Mouse (Mus musculus) kidney, postnatal 14 days (tissue): ENCODE results near the gene 1700028K03Rik.

Experiments
- DNase-seq: peaks from one replicate; pipeline ENCODE4 v3.0.0; 2022; ENCODE audit warnings: mixed read lengths

1700028K03Rik gene

DNA sequence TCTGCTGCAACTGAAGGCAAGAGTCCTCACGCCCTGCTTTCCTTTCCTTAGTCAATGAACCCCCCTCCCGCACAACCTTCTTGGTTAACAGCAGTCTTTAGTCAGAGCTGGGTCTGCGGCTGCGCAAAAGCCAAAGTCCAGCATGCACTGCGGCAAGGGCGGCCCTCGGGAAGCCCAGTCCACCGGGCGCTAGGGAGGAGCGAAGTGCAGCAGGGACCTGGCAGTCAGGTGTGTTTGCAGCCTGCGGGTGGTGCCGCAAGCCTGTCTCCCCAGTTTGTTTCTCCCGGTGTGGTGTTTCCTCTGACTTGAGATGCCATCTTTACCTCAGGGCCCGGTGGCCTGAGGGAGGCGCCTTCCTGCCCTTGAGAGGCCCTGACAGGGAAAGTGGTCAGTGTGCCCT lies at the start of gene 1700028K03Rik:
Gene 1700028K03Rik (plus strand): TSS at position 129 of the 400 bp plus-strand sequence.
- no peak for DNase-seq

DNA sequence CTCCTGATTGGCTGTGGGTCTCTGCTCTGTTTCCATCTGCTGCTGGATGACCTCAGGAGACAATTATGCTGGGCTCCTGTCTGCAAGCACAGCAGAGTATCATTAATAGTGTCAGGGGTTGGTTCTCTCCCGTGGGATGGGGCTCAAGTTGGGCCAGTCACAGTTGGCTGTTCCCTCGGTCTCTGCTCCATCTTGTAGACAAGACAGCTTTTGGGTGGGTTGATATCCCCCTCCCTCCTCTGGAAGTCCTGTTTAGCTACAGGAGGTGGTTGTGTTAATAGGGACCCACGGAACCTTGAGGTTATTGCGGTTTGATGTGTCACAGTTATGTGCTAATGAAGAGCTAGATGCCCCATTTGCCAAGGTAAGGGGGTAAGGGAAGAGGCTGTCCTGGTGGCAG lies 45.5 kb upstream of the 1700028K03Rik start:
- no peak for DNase-seq

DNA sequence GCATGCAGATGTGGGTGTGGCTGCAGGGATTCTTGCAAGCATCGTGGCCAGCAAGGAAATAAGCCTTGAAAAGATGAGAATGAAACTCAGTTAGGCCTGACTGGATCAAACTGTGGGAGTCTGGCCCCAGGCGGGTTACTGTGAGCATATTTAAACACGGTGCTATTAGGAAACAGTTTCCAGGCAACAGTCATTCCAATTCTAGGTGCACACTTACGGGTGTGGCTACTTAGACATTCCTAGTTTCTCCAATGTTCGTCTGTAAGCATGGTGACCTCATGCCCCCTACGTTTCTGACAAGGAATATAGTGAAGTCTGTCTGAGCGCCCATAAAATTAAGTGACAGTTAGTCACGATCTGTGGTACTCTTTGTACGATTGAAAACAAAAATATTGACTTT lies 43.5 kb upstream of the 1700028K03Rik start:
- no peak for DNase-seq

DNA sequence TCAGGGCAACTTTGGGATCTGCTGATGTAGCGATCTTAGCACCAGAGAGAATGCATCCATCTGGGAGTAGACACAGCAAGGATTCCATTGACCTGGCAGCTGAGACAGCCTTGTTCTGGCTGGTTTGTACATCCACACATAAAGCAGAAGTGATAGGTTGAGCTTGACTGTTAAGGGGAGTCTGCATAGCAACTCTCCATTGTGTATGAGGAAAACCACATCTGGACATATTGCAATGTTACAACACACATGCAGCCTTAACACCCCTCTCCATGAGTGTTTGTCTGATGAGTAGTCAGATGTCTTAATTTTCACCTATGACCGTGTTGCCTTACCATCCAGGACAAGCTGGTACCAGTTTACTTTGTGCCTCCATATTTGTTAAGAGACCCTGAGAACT lies 42.0 kb upstream of the 1700028K03Rik start:
- no peak for DNase-seq

DNA sequence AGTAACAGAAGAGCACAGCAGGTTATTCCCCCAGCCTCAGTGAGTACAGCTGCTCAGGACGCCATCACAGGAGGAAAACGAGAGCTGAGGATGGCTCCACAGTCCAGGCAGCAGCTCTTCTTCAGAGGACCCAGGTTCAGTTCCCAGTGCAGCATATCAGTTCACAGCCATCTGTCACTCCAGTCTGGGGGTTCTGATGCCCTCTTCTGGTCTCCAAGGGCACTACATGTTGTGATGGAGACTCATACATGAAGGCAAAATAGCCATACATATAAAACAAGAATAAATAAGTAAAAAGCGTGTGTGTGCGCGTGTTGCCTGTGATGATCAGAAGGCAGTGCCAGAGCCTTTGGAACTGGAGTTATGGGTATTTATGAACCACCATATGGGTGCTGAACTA lies 39.8 kb upstream of the 1700028K03Rik start:
- no peak for DNase-seq

DNA sequence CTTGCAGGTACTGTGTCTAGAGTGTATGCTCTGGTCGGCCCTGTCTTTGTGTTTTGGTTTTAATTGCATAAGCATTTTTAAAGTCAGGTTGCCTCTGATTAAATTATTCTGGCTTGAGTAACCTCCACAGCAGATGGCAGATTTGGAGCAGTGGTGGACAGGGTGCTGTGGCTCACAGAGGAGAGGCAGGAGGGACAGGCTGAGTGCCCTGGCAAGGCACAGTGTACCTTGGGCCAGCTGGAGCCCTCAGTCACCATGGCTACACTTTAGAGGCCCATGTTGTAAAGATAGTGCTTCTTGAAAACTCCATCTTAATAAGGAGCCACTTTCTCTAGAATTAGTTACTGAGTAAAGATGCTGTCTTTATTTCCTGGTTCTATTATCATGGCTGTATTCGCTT lies 38.5 kb upstream of the 1700028K03Rik start:
- DNase-seq, result no peak

- DNase-seq, result no peak
These were observed 36.7 kb upstream of the 1700028K03Rik start for GRCm38 (mm10) chr5:107497519-107498501.

DNA sequence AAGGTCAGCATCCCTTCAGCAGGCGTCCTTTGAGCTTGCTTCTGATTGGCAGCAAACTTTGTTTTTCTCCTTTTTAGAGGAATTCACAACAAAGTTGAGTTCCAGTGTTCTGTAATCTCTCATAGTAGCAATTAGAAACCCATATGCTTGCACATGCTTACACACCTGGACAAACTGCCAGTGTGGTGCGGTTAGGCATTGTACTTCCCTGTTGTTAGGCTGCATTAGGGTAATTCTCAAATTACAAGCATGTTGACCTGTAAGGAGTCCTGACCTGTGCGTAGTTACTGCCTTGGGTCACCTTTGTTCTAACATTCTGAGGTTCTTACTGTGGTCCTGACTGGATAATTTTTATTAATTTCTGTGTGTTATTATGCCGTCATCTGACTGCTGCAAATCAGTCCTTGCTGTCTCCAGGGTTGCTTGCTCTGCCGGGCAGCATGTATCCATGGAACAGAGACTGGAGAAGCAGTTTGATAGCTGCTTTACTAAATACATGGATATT lies 35.7 kb upstream of the 1700028K03Rik start:
- DNase-seq, result no peak

DNA sequence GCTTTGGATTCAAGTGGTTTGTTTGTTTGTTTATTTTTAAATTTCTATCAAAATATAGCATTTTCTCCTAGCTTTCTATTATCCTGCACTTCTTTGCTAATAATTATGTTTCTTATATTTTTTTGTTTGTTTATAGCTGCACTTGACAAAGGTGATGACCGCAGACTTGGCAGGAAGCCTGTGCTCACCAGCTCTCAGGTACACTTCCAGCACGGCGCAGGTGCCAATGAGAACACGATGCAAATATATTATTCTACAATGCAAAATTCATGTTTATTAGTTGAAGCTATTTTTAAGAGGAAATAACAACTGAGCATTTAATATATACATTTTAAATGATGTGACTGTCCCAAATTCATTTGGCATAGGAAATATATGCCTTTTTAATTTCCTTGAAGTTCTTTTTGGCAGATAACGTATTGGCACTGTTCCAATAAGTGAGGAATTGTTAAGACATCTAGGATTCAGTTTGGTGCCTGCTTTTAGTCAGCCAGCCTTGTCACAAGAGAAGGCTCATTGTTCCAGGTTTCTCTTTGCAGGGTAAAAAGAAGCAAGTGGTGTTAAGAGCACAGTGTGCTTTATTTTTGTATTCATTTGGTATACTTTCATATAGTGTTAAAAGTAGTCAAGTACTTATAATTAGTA lies 34.5 kb upstream of the 1700028K03Rik start:
- DNase-seq, result no peak

- no peak for DNase-seq
These were observed 33.8 kb upstream of the 1700028K03Rik start for GRCm38 (mm10) chr5:107500741-107501140.

- DNase-seq, result no peak
These were observed 27.2 kb upstream of the 1700028K03Rik start, which contains the start of gene Gm42669 for GRCm38 (mm10) chr5:107507321-107507720. Gene Gm42669, plus strand, starts transcription at chr5:107507621.

GRCm38 (mm10) chr5:107510503-107510902 lies 24.0 kb upstream of the 1700028K03Rik start:
- no peak for DNase-seq

DNA sequence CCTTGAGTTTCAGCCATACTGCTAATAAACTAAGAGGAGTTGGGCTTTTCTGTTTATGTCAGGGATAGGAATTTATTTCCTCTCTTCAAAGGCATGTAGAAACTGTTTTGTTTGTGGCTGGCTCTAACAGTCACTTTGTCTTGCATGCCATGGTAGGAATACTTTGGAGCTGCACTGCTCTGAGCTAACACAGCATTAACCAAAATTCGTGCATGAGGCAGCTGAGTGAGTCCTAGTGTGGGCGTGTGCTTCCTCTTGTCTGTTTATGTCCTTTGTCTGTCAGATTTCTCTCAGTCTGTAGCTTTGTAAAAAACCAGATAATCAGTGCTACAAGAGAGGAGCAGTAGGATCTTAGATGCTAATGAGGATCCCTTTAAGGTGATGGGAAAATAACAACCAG lies 23.2 kb upstream of the 1700028K03Rik start:
- DNase-seq, result no peak

DNA sequence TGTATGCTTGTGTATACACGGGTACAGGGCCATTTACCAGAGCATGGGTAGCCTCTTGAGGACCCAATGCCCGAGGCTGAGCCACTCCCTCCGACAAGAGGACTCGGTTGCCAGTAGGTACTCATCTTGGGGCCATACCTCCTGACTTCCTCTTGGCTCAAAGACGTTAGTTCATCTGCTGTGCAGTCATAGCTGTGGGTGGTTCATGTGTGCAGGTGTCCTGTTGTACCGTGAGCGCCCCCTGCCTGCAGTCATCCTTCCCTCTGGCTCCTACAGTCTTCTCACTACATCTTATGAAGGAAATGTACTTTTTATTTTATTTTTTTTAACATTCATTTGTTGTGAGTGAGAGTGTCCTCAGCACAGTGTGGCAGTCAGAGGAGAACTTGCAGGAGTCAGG lies 20.9 kb upstream of the 1700028K03Rik start:
- peak; percentile 34 for DNase-seq

DNA sequence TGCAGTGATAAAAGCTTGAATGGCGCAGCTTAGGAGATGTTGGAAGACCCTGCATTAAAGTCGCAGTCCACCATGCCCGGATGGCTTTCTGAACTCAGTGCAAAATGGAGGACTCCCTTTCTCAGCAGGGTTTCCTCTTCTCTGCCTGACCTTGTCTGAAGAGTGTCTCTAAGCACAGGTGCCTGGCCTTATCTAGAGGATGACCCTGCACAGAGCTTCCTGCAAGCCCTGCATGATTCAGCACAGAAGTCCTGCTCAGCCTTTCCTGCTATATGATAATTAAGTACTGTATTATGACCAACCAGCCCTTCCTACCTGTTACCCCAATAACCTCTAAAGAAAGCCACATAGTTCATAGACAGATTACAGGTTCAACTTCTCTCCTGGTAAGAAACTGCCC lies 19.1 kb upstream of the 1700028K03Rik start:
- DNase-seq, result no peak

DNA sequence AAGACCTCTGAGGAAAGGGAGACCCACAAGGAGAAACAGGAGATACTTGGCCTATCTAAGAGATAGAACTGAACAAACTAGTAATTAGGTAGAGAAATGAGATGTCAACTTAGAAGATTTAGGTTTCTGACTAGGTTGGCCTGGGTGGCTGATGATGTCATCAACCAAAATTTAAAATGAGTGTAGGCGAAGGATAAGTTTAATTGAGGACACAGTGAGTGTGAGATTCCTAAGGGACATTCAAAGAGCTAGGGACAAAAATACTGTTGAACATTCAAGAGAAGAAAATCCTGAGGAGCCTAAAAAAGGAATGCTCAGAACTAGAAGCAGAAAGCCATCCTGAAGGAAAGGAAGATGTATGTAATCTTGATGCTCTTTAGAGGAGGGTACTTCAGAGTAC lies 18.4 kb upstream of the 1700028K03Rik start:
- DNase-seq, result no peak

GRCm38 (mm10) chr5:107518602-107519001 lies 15.9 kb upstream of the 1700028K03Rik start:
- DNase-seq, result no peak

GRCm38 (mm10) chr5:107521386-107521785 lies 13.1 kb upstream of the 1700028K03Rik start:
- DNase-seq, result no peak

DNA sequence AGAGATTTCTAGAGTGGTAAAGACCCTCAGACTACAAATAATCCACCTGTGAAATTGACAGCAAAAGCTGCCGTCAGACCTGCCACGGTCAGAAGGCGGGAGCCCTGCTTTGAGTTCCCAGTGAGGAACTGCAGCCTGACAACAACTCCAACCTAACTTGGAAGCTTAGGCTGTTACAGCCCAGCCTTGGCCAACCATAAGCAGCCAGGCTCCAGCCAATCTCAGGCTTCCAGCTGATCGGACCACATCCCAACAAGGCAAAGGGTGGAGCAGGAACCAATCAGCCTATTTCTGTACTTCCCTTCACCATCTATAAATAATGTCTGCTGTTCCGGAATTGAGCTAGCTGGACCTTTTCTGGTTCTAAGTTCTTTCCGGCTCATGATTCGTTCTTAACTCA lies 12.6 kb upstream of the 1700028K03Rik start:
- DNase-seq, result peak; percentile 32

DNA sequence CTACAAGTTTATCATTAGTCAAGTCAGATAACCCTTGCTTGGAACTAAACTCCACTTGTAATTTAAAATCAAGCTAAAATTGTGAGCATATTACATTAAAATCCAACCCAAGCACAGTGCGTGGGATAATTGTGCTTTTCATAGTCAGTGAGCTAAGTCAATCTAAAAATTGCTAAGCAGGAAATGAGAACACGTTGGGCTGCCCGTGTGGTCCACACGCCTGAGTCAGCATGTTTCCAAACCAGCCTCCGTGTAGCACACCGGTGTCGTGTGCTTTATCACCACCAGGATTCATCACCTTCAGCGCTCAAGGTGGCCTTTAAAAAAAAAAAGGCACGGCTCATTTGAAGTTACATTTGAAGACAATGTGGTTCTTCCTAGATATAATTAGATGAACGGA lies 10.2 kb upstream of the 1700028K03Rik start:
- no peak for DNase-seq

GRCm38 (mm10) chr5:107528856-107529255 lies 5.7 kb upstream of the 1700028K03Rik start:
- DNase-seq, result no peak

- DNase-seq, result no peak
These were observed 919 bp upstream of the 1700028K03Rik start for GRCm38 (mm10) chr5:107533590-107533989.

GRCm38 (mm10) chr5:107541696-107542095 lies 7.2 kb downstream of the 1700028K03Rik start:
- no peak for DNase-seq

- DNase-seq, result no peak
These were observed 11.4 kb downstream of the 1700028K03Rik start for GRCm38 (mm10) chr5:107545927-107546326.
